Mouse (Mus musculus) cortical plate, adult 2 months (tissue): ENCODE measurements around the gene Mki67. TPM values are rescaled to one million over a fixed set of nuclear protein-coding genes. Genes with fewer than 3 reads are reported as not detected.
A peak's percentile ranks its signal among the peaks of the same experiment; 100 is the strongest.

Experiments
- H3K27ac ChIP-seq: fragments of 200-500 bp; 2 replicates; pipeline ENCODE4 v1.5.1; 2012; ENCODE audit warnings: low read length, control low read depth, inconsistent platforms; ENCODE audit not compliant: insufficient read depth
- H3K4me1 ChIP-seq: fragments of 200-500 bp; 2 replicates; pipeline ENCODE4 v1.6.1; 2011; ENCODE audit warnings: low read length; ENCODE audit not compliant: control insufficient read depth, insufficient read depth
- H3K4me3 ChIP-seq: fragments of 200-500 bp; 2 replicates; pipeline ENCODE4 v1.5.1; 2011; ENCODE audit warnings: mild to moderate bottlenecking, low read length, control low read depth; ENCODE audit not compliant: insufficient read depth
- CTCF ChIP-seq: fragments of 200-500 bp; IDR thresholded peaks from 2 replicates; pipeline ENCODE4 v1.5.1; 2011; ENCODE audit warnings: mild to moderate bottlenecking, control low read depth, low read length; ENCODE audit not compliant: insufficient read depth; ENCODE audit errors: extremely low read depth
- POLR2A ChIP-seq: fragments of 200-500 bp; IDR thresholded peaks from 2 replicates; pipeline ENCODE4 v1.6.1; 2011; ENCODE audit warnings: mild to moderate bottlenecking, low read length, control low read depth; ENCODE audit not compliant: insufficient read depth; ENCODE audit errors: extremely low read depth
- polyA plus RNA-seq: library from polyadenylated mRNA; depleted of rRNA; stranded (reverse); fragments of >200 nt; gene quantifications from 2 replicates; pipeline ENCODE4 v1.2.3, GENCODE M21; 2012

Mki67 gene
- polyA plus RNA-seq, 1 experiment = 0.63 TPM

GRCm38 (mm10) chr7:135740453-135740852 lies 24.3 kb upstream of the Mki67 start:
- H3K27ac ChIP-seq = no peak overlapping the region
- H3K4me3 ChIP-seq = no peak overlapping the region
- no peak for TF ChIP-seq POLR2A
- TF ChIP-seq CTCF = no peak
- no peaks in the 10 kb centered on the region for H3K4me1 ChIP-seq

GRCm38 (mm10) chr7:135736581-135736886 lies 20.4 kb upstream of the Mki67 start:
- Histone ChIP-seq H3K4me3 (no peak overlapping the region), H3K27ac (no peak overlapping the region), H3K4me1 (no peaks in the 10 kb centered on the region)
- TF ChIP-seq POLR2A (no peak), CTCF (no peak)

GRCm38 (mm10) chr7:135735691-135736580 lies 19.8 kb upstream of the Mki67 start:
- H3K27ac ChIP-seq = no peak overlapping the region
- H3K4me1 ChIP-seq = no peaks in the 10 kb centered on the region
- TF ChIP-seq CTCF (peak; percentile 80), POLR2A (no peak)
- no peak overlapping the region for H3K4me3 ChIP-seq

- TF ChIP-seq CTCF (no peak), POLR2A (no peak)
- Histone ChIP-seq H3K4me1 (no peaks in the 10 kb centered on the region), H3K4me3 (no peak overlapping the region), H3K27ac (no peak overlapping the region)
These were observed 18.9 kb upstream of the Mki67 start for GRCm38 (mm10) chr7:135734911-135735646.

GRCm38 (mm10) chr7:135734379-135734778 lies 18.2 kb upstream of the Mki67 start:
- Histone ChIP-seq H3K4me3 (no peak overlapping the region), H3K27ac (no peak overlapping the region), H3K4me1 (no peaks in the 10 kb centered on the region)
- no peak for TF ChIP-seq POLR2A
- no peak for TF ChIP-seq CTCF

- H3K27ac ChIP-seq = no peak overlapping the region
- H3K4me3 ChIP-seq = no peak overlapping the region
- peaks cover 1% of the 10 kb centered on the region; the same call in 1 of the 2 replicates for H3K4me1 ChIP-seq
- no peak for TF ChIP-seq POLR2A
- TF ChIP-seq CTCF = no peak
These were observed 11.9 kb upstream of the Mki67 start for GRCm38 (mm10) chr7:135728038-135728437.

- H3K4me3 ChIP-seq = no peak overlapping the region
- TF ChIP-seq POLR2A (no peak), CTCF (no peak)
- no peak overlapping the region for H3K27ac ChIP-seq
- H3K4me1 ChIP-seq = peaks cover 1% of the 10 kb centered on the region; the same call in 1 of the 2 replicates
These were observed 10.5 kb upstream of the Mki67 start for GRCm38 (mm10) chr7:135726707-135727106.

GRCm38 (mm10) chr7:135723672-135724341 lies 7.6 kb upstream of the Mki67 start:
- Histone ChIP-seq H3K27ac (no peak overlapping the region), H3K4me1 (peaks cover 1% of the 10 kb centered on the region; the same call in 1 of the 2 replicates), H3K4me3 (no peak overlapping the region)
- TF ChIP-seq CTCF = no peak
- TF ChIP-seq POLR2A = no peak
